Mouse (Mus musculus): Measurements from ENCODE around the gene Dleu7. TPM values are rescaled to one million over a fixed set of nuclear protein-coding genes. Genes with fewer than 3 reads are reported as not detected.

The Dleu7 gene
- polyA plus RNA-seq (2015; fragmentation: Nextera tagmentation; extraction: Ambion mirVana), result 1.1 and 1.2 TPM in 2 replicates

DNA sequence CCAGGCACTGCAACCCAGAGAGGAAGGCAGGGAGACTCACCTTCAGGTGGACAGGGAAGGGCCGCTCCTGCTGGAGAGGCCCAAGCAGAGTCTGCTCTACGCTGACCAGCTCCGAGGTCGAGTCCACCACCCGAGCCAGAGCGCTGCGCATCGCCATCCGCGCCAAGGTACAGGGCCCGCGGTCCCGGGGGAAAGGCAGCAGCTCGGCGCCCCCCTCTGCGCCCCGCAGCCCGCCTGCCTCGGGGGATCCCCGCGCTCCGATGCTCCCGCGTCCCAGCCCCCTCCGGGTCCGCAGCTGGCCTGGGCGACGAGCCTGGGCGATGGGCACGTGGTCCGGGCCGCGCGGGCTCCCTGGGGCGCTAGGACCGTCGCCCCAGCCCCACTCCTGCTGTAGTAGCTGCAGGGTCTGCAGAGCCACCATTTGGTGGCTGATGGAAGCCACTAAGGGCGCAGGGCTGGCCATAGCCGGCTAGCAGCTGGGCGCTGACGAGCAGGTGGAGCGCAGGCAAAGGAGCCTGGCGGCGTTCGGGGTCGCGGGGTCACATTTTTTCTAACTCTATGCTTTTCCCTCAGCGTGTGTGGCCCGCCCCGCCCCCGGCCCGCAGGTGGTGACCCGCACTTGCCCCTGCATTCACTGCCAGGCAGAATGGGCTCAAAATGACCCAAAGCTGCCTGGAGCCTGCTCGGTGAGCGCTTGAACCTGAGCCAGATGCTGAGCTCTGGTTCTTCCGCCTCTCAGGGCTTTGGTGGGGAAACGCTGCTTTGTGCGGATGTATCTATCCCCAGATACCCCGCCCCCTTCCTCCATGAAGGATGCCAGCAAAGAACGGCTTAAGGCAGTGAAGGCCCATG is at the start of gene Dleu7, which contains the start of gene Rnaseh2b:
Gene Dleu7, minus strand, starts transcription at position 560 of the 852 bp plus-strand sequence.
Gene Rnaseh2b, plus strand, starts transcription at position 102 of the 852 bp plus-strand sequence.
- Histone ChIP-seq H3K4me3 (peak within 1 kb of the TSS; percentile 58), H3K27me3 (replicated peaks) (peaks cover 5% of the 10 kb centered on the region; the same call in 1 of the 2 replicates), H3K36me3 (no peaks in the 10 kb centered on the region), H3K9ac (peak within 1 kb of the TSS; percentile 81), H3K4me2 (peak within 1 kb of the TSS; percentile 97), H3K27ac (replicated peaks) (no peak within 1 kb of the TSS), H3K9me3 (no peaks in the 10 kb centered on the region), H3K4me1 (peaks cover 10% of the 10 kb centered on the region)
- 2% methylated on average over 57 of the region's 60 CpGs for WGBS
- no peak for ATAC-seq (ENCODE audit: extremely low read depth, insufficient number of reproducible peaks, low FRiP score, low TSS enrichment)

GRCm38 (mm10) chr14:62341887-62342642 is 49.2 kb upstream of the Dleu7 start:
- peak overlapping the region; percentile 61 for H3K9ac ChIP-seq

DNA sequence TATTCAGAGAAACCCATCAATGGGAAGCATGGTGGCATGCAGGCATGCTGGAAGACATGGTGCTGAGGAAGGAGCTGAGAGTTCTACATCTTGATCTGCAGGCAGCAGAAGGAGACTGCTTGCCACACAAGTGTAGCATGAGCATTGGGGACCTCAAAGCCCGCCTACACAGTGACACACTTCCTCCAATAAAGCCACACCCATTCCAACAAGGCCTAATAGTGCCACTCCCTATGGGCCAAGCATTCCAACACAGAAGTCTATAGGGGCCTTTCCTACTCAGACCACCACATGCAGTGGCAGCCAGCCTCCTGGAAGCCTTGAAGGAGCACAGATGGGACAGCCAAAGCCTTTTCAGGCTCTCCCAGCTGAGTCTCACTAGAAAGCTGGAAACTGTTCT is 46.3 kb upstream of the Dleu7 start:
- H3K36me3 ChIP-seq, result peaks cover 6% of the 10 kb centered on the region; the same call in 1 of the 2 replicates
- H3K9ac ChIP-seq, result no peak overlapping the region
- no peak overlapping the region for H3K4me3 ChIP-seq
- 82% methylated on average over 1 of the region's 1 CpGs for WGBS
- H3K27me3 ChIP-seq (replicated peaks), result no peaks in the 10 kb centered on the region
- H3K9me3 ChIP-seq, result no peaks in the 10 kb centered on the region
- H3K27ac ChIP-seq (replicated peaks), result peak overlapping the region; percentile 59; the same call in 1 of the 2 replicates
- no peak overlapping the region for H3K4me2 ChIP-seq
- H3K4me1 ChIP-seq, result peaks cover 55% of the 10 kb centered on the region
- ATAC-seq (ENCODE audit: extremely low read depth, insufficient number of reproducible peaks, low FRiP score, low TSS enrichment), result no peak

More at GRCm38 (mm10) chr14:62341887-62342642, 49.2 kb upstream of the Dleu7 start:
- ATAC-seq (ENCODE audit: extremely low read depth, insufficient number of reproducible peaks, low FRiP score, low TSS enrichment), result no peak
- WGBS, result 45% methylated on average over 8 of the region's 8 CpGs
- peak overlapping the region; percentile 43 for H3K4me2 ChIP-seq
- H3K27me3 ChIP-seq (replicated peaks), result no peaks in the 10 kb centered on the region
- peaks cover 54% of the 10 kb centered on the region for H3K4me1 ChIP-seq
- H3K36me3 ChIP-seq, result peaks cover 6% of the 10 kb centered on the region; the same call in 1 of the 2 replicates
- H3K4me3 ChIP-seq, result no peak overlapping the region
- H3K9me3 ChIP-seq, result no peaks in the 10 kb centered on the region
- peak overlapping the region; percentile 67 for H3K27ac ChIP-seq (replicated peaks)

- H3K4me3 ChIP-seq, result no peak overlapping the region
- H3K4me1 ChIP-seq, result peaks cover 36% of the 10 kb centered on the region
- H3K9ac ChIP-seq, result peak overlapping the region; percentile 3; the same call in 1 of the 2 replicates
- no peaks in the 10 kb centered on the region for H3K27me3 ChIP-seq (replicated peaks)
- no peak for ATAC-seq (ENCODE audit: extremely low read depth, insufficient number of reproducible peaks, low FRiP score, low TSS enrichment)
- 77% methylated on average over 9 of the region's 9 CpGs for WGBS
- peaks cover under 1% of the 10 kb centered on the region; the same call in 1 of the 2 replicates for H3K36me3 ChIP-seq
- H3K9me3 ChIP-seq, result no peaks in the 10 kb centered on the region
- H3K4me2 ChIP-seq, result no peak overlapping the region
- no peak overlapping the region for H3K27ac ChIP-seq (replicated peaks)
Measured at GRCm38 (mm10) chr14:62333909-62334687, 41.3 kb upstream of the Dleu7 start.

DNA sequence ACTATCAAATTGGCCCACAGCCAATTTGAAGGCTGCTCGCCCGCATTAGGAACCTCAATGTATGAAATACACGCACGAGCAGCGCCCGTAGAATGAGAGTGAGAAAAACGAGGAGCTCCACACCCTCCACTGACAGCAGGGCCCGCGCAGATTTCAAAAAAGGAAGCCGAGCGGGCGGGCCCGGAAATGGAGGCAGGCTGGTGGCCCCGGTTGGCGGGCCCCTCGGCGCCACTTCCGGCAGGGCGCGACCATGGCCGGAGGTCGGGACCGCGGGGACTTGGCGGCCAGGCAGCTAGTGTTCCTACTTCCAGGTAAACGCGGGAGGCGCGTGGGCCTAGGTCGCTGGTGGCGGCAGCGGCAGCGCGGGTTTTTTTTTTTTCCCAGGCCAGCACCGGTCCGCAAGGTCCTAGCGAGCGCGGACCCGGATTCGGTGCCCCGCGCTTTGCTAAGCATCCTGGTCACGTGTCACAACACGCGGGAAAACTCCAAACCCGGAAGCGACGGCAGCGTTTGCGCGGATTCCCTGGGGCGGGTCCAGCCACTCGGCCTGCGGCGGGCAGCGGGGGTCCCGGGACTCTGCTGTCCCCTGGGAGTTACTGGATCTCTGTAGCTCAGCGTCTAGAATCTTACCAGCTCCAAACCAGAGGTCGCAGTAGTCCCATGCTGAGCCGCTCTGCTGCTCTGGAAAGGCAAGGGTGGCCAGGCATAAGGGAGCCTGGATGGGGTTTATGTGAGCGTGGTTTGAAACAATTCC is 39.2 kb upstream of the Dleu7 start:
- Histone ChIP-seq H3K36me3 (no peaks in the 10 kb centered on the region), H3K9ac (peak overlapping the region; percentile 89), H3K27me3 (replicated peaks) (no peaks in the 10 kb centered on the region), H3K4me3 (peak overlapping the region; percentile 83), H3K9me3 (no peaks in the 10 kb centered on the region), H3K4me2 (peak overlapping the region; percentile 80), H3K4me1 (peaks cover 30% of the 10 kb centered on the region), H3K27ac (replicated peaks) (peak overlapping the region; percentile 89)
- ATAC-seq (ENCODE audit: extremely low read depth, insufficient number of reproducible peaks, low FRiP score, low TSS enrichment), result peak; percentile 51; the same call in 1 of the 2 replicates
- whole genome bisulfite sequencing, result under 1% methylated on average over 62 of the region's 62 CpGs

- 22% methylated on average over 6 of the region's 6 CpGs for WGBS
- peak overlapping the region; percentile 80 for H3K4me2 ChIP-seq
- H3K27ac ChIP-seq (replicated peaks), result peak overlapping the region; percentile 89
- H3K36me3 ChIP-seq, result no peaks in the 10 kb centered on the region
- no peaks in the 10 kb centered on the region for H3K27me3 ChIP-seq (replicated peaks)
- peaks cover 34% of the 10 kb centered on the region for H3K4me1 ChIP-seq
- peak overlapping the region; percentile 89 for H3K9ac ChIP-seq
- ATAC-seq (ENCODE audit: extremely low read depth, insufficient number of reproducible peaks, low FRiP score, low TSS enrichment), result no peak
- H3K9me3 ChIP-seq, result no peaks in the 10 kb centered on the region
- H3K4me3 ChIP-seq, result peak overlapping the region; percentile 83
Measured at GRCm38 (mm10) chr14:62331457-62331856, 38.6 kb upstream of the Dleu7 start.

DNA sequence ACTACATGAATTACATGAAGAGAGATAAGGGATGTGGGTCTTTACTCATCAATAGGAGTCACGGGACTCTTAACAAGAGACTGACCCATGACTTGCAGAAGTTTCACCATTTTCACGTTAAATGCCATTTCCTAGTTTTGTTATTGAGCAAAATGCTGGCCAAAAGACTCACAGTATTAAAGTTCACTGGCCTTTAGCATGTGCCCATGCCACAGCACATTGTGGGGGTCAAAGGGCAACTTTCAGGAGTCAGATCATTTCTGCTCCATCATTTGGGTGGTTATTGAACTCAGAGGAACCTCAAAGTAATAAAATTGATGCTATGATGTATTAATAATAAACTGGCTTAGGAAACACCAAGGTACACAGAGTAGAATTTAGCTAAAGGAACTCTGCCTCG is 36.8 kb upstream of the Dleu7 start:
- Histone ChIP-seq H3K4me1 (peaks cover 41% of the 10 kb centered on the region), H3K27ac (replicated peaks) (no peak overlapping the region), H3K36me3 (no peaks in the 10 kb centered on the region), H3K4me2 (no peak overlapping the region), H3K27me3 (replicated peaks) (no peaks in the 10 kb centered on the region), H3K9me3 (no peaks in the 10 kb centered on the region), H3K9ac (no peak overlapping the region), H3K4me3 (no peak overlapping the region)
- no peak for ATAC-seq (ENCODE audit: extremely low read depth, insufficient number of reproducible peaks, low FRiP score, low TSS enrichment)
- 67% methylated on average over 3 of the region's 3 CpGs for WGBS

DNA sequence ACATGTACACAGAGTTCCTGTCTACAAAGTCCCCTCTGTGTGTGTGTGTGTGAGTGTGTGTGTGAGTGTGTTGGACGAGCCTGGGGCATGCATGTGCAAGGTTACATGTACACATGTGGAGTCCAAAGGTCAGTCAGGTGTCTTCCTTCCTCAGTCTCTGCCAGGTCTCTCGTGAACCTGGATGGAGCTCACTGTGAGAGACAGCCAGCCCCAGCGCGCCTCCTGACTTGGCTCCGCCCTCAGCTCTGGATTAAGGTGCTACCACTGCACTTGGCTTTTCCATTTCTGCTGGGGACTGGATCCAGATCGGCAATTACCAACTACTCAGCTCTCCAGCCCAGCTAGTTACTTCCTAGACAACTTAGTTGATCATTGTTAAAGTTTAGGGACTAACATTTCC is 35.8 kb upstream of the Dleu7 start:
- Histone ChIP-seq H3K4me2 (no peak overlapping the region), H3K27me3 (replicated peaks) (no peaks in the 10 kb centered on the region), H3K9me3 (no peaks in the 10 kb centered on the region), H3K36me3 (no peaks in the 10 kb centered on the region), H3K27ac (replicated peaks) (no peak overlapping the region), H3K4me1 (peaks cover 34% of the 10 kb centered on the region), H3K9ac (no peak overlapping the region), H3K4me3 (no peak overlapping the region)
- WGBS, result 40% methylated on average over 6 of the region's 6 CpGs
- no peak for ATAC-seq (ENCODE audit: extremely low read depth, insufficient number of reproducible peaks, low FRiP score, low TSS enrichment)

DNA sequence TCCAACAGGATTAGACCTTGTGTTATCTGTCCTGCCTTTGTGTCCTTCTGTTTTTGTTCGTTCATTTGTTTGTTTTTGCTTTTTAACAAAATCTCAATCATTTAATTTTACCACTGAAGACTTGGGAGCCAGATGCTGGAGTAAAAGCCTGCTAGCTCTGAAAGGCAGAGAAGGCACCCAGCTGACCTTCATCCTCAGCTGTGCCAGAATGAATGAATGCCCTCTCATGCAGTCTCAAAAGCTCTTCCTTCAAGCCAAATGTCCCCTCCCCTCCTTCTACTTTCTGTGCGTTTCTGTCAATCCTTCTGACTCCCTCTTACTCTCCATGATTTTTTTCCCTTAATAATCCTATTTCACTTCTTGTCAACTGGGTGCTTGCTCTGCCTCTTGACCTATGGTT is 34.3 kb upstream of the Dleu7 start:
- ATAC-seq (ENCODE audit: extremely low read depth, insufficient number of reproducible peaks, low FRiP score, low TSS enrichment), result no peak
- Histone ChIP-seq H3K9me3 (no peaks in the 10 kb centered on the region), H3K4me1 (peaks cover 22% of the 10 kb centered on the region), H3K4me2 (no peak overlapping the region), H3K9ac (no peak overlapping the region), H3K4me3 (no peak overlapping the region), H3K27me3 (replicated peaks) (no peaks in the 10 kb centered on the region), H3K36me3 (no peaks in the 10 kb centered on the region), H3K27ac (replicated peaks) (no peak overlapping the region; the same call in 1 of the 2 replicates)
- WGBS, result 40% methylated on average over 2 of the region's 2 CpGs

DNA sequence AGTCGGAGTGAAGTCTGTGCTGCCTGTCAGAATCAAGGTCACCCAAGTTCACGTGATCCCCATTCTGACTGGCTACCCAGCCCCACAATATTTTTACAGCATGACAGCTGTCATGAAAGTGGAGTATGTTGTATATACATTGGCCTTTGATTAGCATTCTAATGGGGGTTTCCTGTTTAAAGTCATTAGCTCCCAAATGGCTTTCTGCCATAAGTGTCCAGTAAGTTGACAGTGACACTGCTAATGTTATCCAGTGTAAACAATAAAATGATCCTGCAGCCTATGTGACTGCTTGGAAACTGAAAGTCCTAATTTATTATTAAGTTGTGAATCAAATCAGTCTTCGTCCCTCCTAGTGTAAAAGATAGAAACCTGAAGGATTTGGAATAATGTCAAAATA is 33.2 kb upstream of the Dleu7 start:
- H3K9me3 ChIP-seq, result no peaks in the 10 kb centered on the region
- no peak overlapping the region for H3K4me3 ChIP-seq
- 63% methylated on average over 3 of the region's 3 CpGs for WGBS
- H3K9ac ChIP-seq, result no peak overlapping the region
- H3K4me1 ChIP-seq, result peaks cover 15% of the 10 kb centered on the region
- no peaks in the 10 kb centered on the region for H3K27me3 ChIP-seq (replicated peaks)
- no peak for ATAC-seq (ENCODE audit: extremely low read depth, insufficient number of reproducible peaks, low FRiP score, low TSS enrichment)
- H3K4me2 ChIP-seq, result no peak overlapping the region
- no peaks in the 10 kb centered on the region for H3K36me3 ChIP-seq
- no peak overlapping the region for H3K27ac ChIP-seq (replicated peaks)
